ENCODE assay signal across 9 mouse cellular contexts in genomic region chr10:80162243-80162608, GRCm38 (mm10). TPM values are rescaled to one million over a fixed set of nuclear protein-coding genes. Genes with fewer than 3 reads are reported as not detected.
DNase-seq lines count a peak whose midpoint lies in the region; ATAC-seq and TF ChIP-seq lines count a peak whose summit lies in the region.
"Had no signal": no experiment of that assay in that cellular context is flagged by ENCODE, and none has a peak within 500 bp of the region (broad histone marks: within the 10 kb centered on the region; RNA-seq: fewer than 3 reads in every experiment).

No protein-coding gene starts in this region.

- peaks cover 61 to 90% of the 10 kb centered on the region in 2 experiments for H3K4me1 ChIP-seq in heart, embryonic 14.5 days (ENCODE audit: control insufficient read depth in 2 of 2, insufficient read depth in 2 of 2, low read length in 2 of 2)
- peaks cover 58% of the 10 kb centered on the region for H3K4me1 ChIP-seq in spleen, adult 2 months (ENCODE audit: control insufficient read depth, insufficient read depth, insufficient read length)
- peaks cover 85% of the 10 kb centered on the region for H3K4me1 ChIP-seq in limb, embryonic 13.5 days
- H3K4me1 ChIP-seq in stomach, postnatal 0 days (replicated peaks; ENCODE audit: control insufficient read depth, insufficient read depth), result peaks cover 22% of the 10 kb centered on the region

- H3K27ac ChIP-seq in heart, embryonic 14.5 days (replicated peaks in 1 of 2; ENCODE audit: control insufficient read depth in 1 of 2, insufficient read depth in 1 of 2, low read depth in 2 of 2, low read length in 2 of 2), result peak overlapping the region; percentile 81 to 99
- H3K27ac ChIP-seq in spleen, adult 2 months (ENCODE audit: insufficient read depth, low read length), result peak overlapping the region; percentile 70
- peak overlapping the region; percentile 94; the same call in 1 of the 2 replicates for H3K27ac ChIP-seq in limb, embryonic 13.5 days
- peak overlapping the region; percentile 97 for H3K27ac ChIP-seq in stomach, postnatal 0 days (replicated peaks)

- no peak overlapping the region for H3K4me3 ChIP-seq in heart, embryonic 14.5 days (ENCODE audit: control insufficient read depth in 1 of 2, insufficient read depth in 1 of 2, low read depth in 1 of 2, low read length in 2 of 2)
- H3K4me3 ChIP-seq in spleen, adult 2 months (ENCODE audit: extremely low read depth, insufficient read depth, insufficient read length), result no peak overlapping the region
- no peak overlapping the region for H3K4me3 ChIP-seq in limb, embryonic 13.5 days
- H3K4me3 ChIP-seq in stomach, postnatal 0 days (ENCODE audit: low read depth, low read length), result no peak overlapping the region

- H3K9ac ChIP-seq in heart, embryonic 14.5 days (ENCODE audit: low read length), result peak overlapping the region; percentile 76; the same call in 1 of the 2 replicates
- H3K9ac ChIP-seq in limb, embryonic 13.5 days, result no peak overlapping the region
- H3K9ac ChIP-seq in stomach, postnatal 0 days (ENCODE audit: low read length), result peak overlapping the region; percentile 35; the same call in 1 of the 2 replicates

- WGBS in heart, embryonic 14.5 days, result 79% methylated on average over 3 of the region's 3 CpGs
- WGBS in spleen, adult 2 months, result 71% methylated on average over 3 of the region's 3 CpGs
- WGBS in limb, embryonic 13.5 days, result 78% methylated on average over 3 of the region's 3 CpGs
- 71% methylated on average over 3 of the region's 3 CpGs for WGBS in stomach, postnatal 0 days

- TF ChIP-seq POLR2A in spleen, adult 2 months (IDR thresholded peaks at IDR 0.05; ENCODE audit: low read depth, low read length), result no peak

- H3K27me3 ChIP-seq in heart, embryonic 14.5 days (ENCODE audit: control insufficient read depth, insufficient read depth, low read length), result no peaks in the 10 kb centered on the region
- H3K27me3 ChIP-seq in spleen, adult 2 months (ENCODE audit: control insufficient read depth, insufficient read depth, low read length), result no peaks in the 10 kb centered on the region
- no peaks in the 10 kb centered on the region for H3K27me3 ChIP-seq in limb, embryonic 13.5 days
- H3K27me3 ChIP-seq in stomach, postnatal 0 days (ENCODE audit: control insufficient read depth, insufficient read depth, low read length), result no peaks in the 10 kb centered on the region

- DNase-seq in heart, postnatal 36 days, result no peak
- no peak for DNase-seq in spleen, adult 2 months (ENCODE audit: low read depth in 1 of 2, low spot score in 2 of 2)
- no peak for DNase-seq in spleen, postnatal 14 days (ENCODE audit: low spot score in 2 of 2)
- DNase-seq in stomach, postnatal 0 days (ENCODE audit: low spot score), result no peak
- DNase-seq in cerebellum, postnatal 14 days, result no peak
- DNase-seq in gastrocnemius, postnatal 14 days, result no peak
- DNase-seq: right cerebral cortex, adult 18-20 months had no signal

- H3K36me3 ChIP-seq in heart, embryonic 14.5 days (ENCODE audit: control insufficient read depth, insufficient read depth, low read length), result peaks cover 5% of the 10 kb centered on the region
- peaks cover under 1% of the 10 kb centered on the region for H3K36me3 ChIP-seq in spleen, adult 2 months (ENCODE audit: control insufficient read depth, insufficient read depth, low read length)
- peaks cover 5% of the 10 kb centered on the region for H3K36me3 ChIP-seq in limb, embryonic 13.5 days
- 0 out of 2 replicates have a peak, but pooled peaks cover under 1% of the 10 kb centered on the region for H3K36me3 ChIP-seq in stomach, postnatal 0 days (ENCODE audit: control insufficient read depth, insufficient read depth, low read length)

- no peak for ATAC-seq in heart, embryonic 14.5 days (ENCODE audit: insufficient number of reproducible peaks, insufficient read depth, low FRiP score, low read depth)
- ATAC-seq in limb, embryonic 13.5 days (ENCODE audit: low FRiP score, low read depth), result no peak
- ATAC-seq in stomach, postnatal 0 days (ENCODE audit: low FRiP score, low TSS enrichment), result no peak

- TF ChIP-seq EP300 in stomach, postnatal 0 days (optimal IDR thresholded peaks at IDR 0.05), result no peak

- peak overlapping the region; percentile 82 for H3K4me2 ChIP-seq in heart, embryonic 14.5 days (ENCODE audit: low read length)
- H3K4me2 ChIP-seq in limb, embryonic 13.5 days (replicated peaks), result peak overlapping the region; percentile 1; the same call in 1 of the 2 replicates
- no peak overlapping the region for H3K4me2 ChIP-seq in stomach, postnatal 0 days (replicated peaks; ENCODE audit: low read depth)

- H3K9me3 ChIP-seq in heart, embryonic 14.5 days (ENCODE audit: control insufficient read depth, low read length), result no peaks in the 10 kb centered on the region
- H3K9me3 ChIP-seq in limb, embryonic 13.5 days, result no peaks in the 10 kb centered on the region
- no peaks in the 10 kb centered on the region for H3K9me3 ChIP-seq in stomach, postnatal 0 days (ENCODE audit: control insufficient read depth, low read length)

- TF ChIP-seq CTCF in spleen, adult 2 months (IDR thresholded peaks at IDR 0.05; ENCODE audit: extremely low read depth, insufficient read depth, insufficient read length, insufficient replicate concordance), result no peak
- no peak for TF ChIP-seq CTCF in stomach, postnatal 0 days (IDR thresholded peaks at IDR 0.05; ENCODE audit: low read depth)

- intact Hi-C loops in heart, postnatal 36 days (cut with DNase I), result no loop called here
- intact Hi-C loops in gastrocnemius, postnatal 14 days (cut with DNase I; ENCODE audit: low total_unique reads), result no loop called here

RNA-seq across cellular contexts. Expression of gene Cirbp, which starts 3.6 kb away (rescaled TPM):
- polyA plus RNA-seq in heart, embryonic 14.5 days (2014; fragmentation: Nextera tagmentation; extraction: Ambion mirVana), result 79.4 and 80.7 TPM in 2 replicates
- 10 to 100 TPM; 48.2 to 67.0 TPM for total RNA-seq in heart, postnatal 36 days (2021)
- 144 and 151 TPM in 2 replicates for polyA plus RNA-seq in spleen, adult 2 months (2012; rRNA removed)
- polyA plus RNA-seq in limb, embryonic 13.5 days (2015; fragmentation: Nextera tagmentation; extraction: Ambion mirVana), result 149 and 194 TPM in 2 replicates
- polyA plus RNA-seq in stomach, postnatal 0 days (2015; fragmentation: Nextera tagmentation; extraction: Ambion mirVana), result 237 and 244 TPM in 2 replicates
- 10 to 100 TPM; 41.4 to 41.5 TPM for total RNA-seq in gastrocnemius, postnatal 14 days (2021)

RNA-seq across cellular contexts. Expression of gene 1600002K03Rik, which starts 10.5 kb away (rescaled TPM):
- polyA plus RNA-seq in heart, embryonic 14.5 days (2014; fragmentation: Nextera tagmentation; extraction: Ambion mirVana), result 7.7 and 11.1 TPM in 2 replicates
- 1 to 10 TPM; 4.4 to 4.6 TPM for total RNA-seq in heart, postnatal 36 days (2021)
- polyA plus RNA-seq in spleen, adult 2 months (2012; rRNA removed), result 10.8 TPM in 2 replicates
- polyA plus RNA-seq in limb, embryonic 13.5 days (2015; fragmentation: Nextera tagmentation; extraction: Ambion mirVana), result 9.7 and 11.0 TPM in 2 replicates
- polyA plus RNA-seq in stomach, postnatal 0 days (2015; fragmentation: Nextera tagmentation; extraction: Ambion mirVana), result 13.9 and 14.1 TPM in 2 replicates
- 1 to 10 TPM; 3.3 to 4.2 TPM for total RNA-seq in gastrocnemius, postnatal 14 days (2021)

RNA-seq across cellular contexts. Expression of gene Midn, which starts 14.2 kb away (rescaled TPM):
- polyA plus RNA-seq in heart, embryonic 14.5 days (2014; fragmentation: Nextera tagmentation; extraction: Ambion mirVana), result 21.2 and 25.8 TPM in 2 replicates
- total RNA-seq in heart, postnatal 36 days (2021), result 100 to 1,000 TPM in 1 of 2 experiments, 10 to 100 TPM in 1; 99.9 to 117 TPM
- 128 and 157 TPM in 2 replicates for polyA plus RNA-seq in spleen, adult 2 months (2012; rRNA removed)
- polyA plus RNA-seq in limb, embryonic 13.5 days (2015; fragmentation: Nextera tagmentation; extraction: Ambion mirVana), result 22.9 and 23.2 TPM in 2 replicates
- 8.5 and 9.6 TPM in 2 replicates for polyA plus RNA-seq in stomach, postnatal 0 days (2015; fragmentation: Nextera tagmentation; extraction: Ambion mirVana)
- total RNA-seq in gastrocnemius, postnatal 14 days (2021), result 10 to 100 TPM; 40.3 to 43.6 TPM

RNA-seq across cellular contexts. Expression of gene Efna2, which starts 17.1 kb away (rescaled TPM):
- 8.4 and 10.1 TPM in 2 replicates for polyA plus RNA-seq in heart, embryonic 14.5 days (2014; fragmentation: Nextera tagmentation; extraction: Ambion mirVana)
- total RNA-seq in heart, postnatal 36 days (2021), result 1 to 10 TPM in 1 of 2 experiments, under 1 TPM in 1; 0.75 to 1.1 TPM
- 1.3 and 1.8 TPM in 2 replicates for polyA plus RNA-seq in spleen, adult 2 months (2012; rRNA removed)
- polyA plus RNA-seq in limb, embryonic 13.5 days (2015; fragmentation: Nextera tagmentation; extraction: Ambion mirVana), result 39.5 and 40.4 TPM in 2 replicates
- polyA plus RNA-seq in stomach, postnatal 0 days (2015; fragmentation: Nextera tagmentation; extraction: Ambion mirVana), result 6.5 and 7.2 TPM in 2 replicates
- total RNA-seq in gastrocnemius, postnatal 14 days (2021), result under 1 TPM; 0.58 to 0.98 TPM

RNA-seq across cellular contexts. Expression of gene Cbarp, which starts 21.6 kb away (rescaled TPM):
- polyA plus RNA-seq in heart, embryonic 14.5 days (2014; fragmentation: Nextera tagmentation; extraction: Ambion mirVana), result 1.6 and 2.6 TPM in 2 replicates
- 1 to 10 TPM; 2.0 to 4.7 TPM for total RNA-seq in heart, postnatal 36 days (2021)
- polyA plus RNA-seq in spleen, adult 2 months (2012; rRNA removed), result 11.9 and 13.4 TPM in 2 replicates
- 7.4 and 8.1 TPM in 2 replicates for polyA plus RNA-seq in limb, embryonic 13.5 days (2015; fragmentation: Nextera tagmentation; extraction: Ambion mirVana)
- polyA plus RNA-seq in stomach, postnatal 0 days (2015; fragmentation: Nextera tagmentation; extraction: Ambion mirVana), result 4.2 and 4.3 TPM in 2 replicates
- total RNA-seq in gastrocnemius, postnatal 14 days (2021), result 1 to 10 TPM; 1.6 TPM
